Mouse (Mus musculus) forebrain, postnatal 0 days (tissue): Measurements from ENCODE around the gene Spag6. TPM values are rescaled to one million over a fixed set of nuclear protein-coding genes. Genes with fewer than 3 reads are reported as not detected.
A peak's percentile ranks its signal among the peaks of the same experiment; 100 is the strongest.

Experiments used
- ATAC-seq: fragments of 200-750 bp; cut with Nextera tagmentation; 2 replicates; pipeline ENCODE4 v1.8.0; 2017; ENCODE audit warnings: mild to moderate bottlenecking, moderate library complexity
- DNase-seq: peaks from one replicate; pipeline ENCODE4 v3.0.0-alpha.2; 2015
- H3K27ac ChIP-seq: fragments of 300-500 bp; sonication (generic); 2 replicates; pipeline ENCODE4 v1.5.1; 2014; ENCODE audit warnings: low read depth, mild to moderate bottlenecking, antibody characterized with exemption, low read length, moderate library complexity, mixed read lengths
- H3K27me3 ChIP-seq: fragments of 300-500 bp; sonication (generic); 2 replicates; pipeline ENCODE4 v1.6.1; 2014; ENCODE audit warnings: mild to moderate bottlenecking, low read length, mixed read lengths; ENCODE audit not compliant: insufficient read depth
- H3K36me3 ChIP-seq: fragments of 300-500 bp; sonication (generic); 2 replicates; pipeline ENCODE4 v1.6.1; 2014; ENCODE audit warnings: mild to moderate bottlenecking, moderate library complexity; ENCODE audit not compliant: insufficient read depth
- H3K4me1 ChIP-seq: fragments of 300-500 bp; sonication (generic); 2 replicates; pipeline ENCODE4 v1.6.1; 2014; ENCODE audit warnings: antibody characterized with exemption; ENCODE audit not compliant: insufficient read depth
- H3K4me2 ChIP-seq: fragments of 300-500 bp; sonication (generic); 2 replicates; pipeline ENCODE4 v1.6.1; 2014; ENCODE audit warnings: low read depth, mild to moderate bottlenecking, moderate library complexity
- H3K4me3 ChIP-seq: fragments of 300-500 bp; sonication (generic); 2 replicates; pipeline ENCODE4 v1.5.1; 2014; ENCODE audit warnings: low read depth, low read length, mixed read lengths
- H3K9ac ChIP-seq: fragments of 300-500 bp; sonication (generic); 2 replicates; pipeline ENCODE4 v1.6.1; 2014; ENCODE audit warnings: mild to moderate bottlenecking
- H3K9me3 ChIP-seq: fragments of 300-500 bp; sonication (generic); 2 replicates; pipeline ENCODE4 v1.6.1; 2016; ENCODE audit warnings: low read length
- CTCF ChIP-seq: sonication (generic); IDR thresholded peaks from 2 replicates; pipeline ENCODE4 v1.5.1; 2016; ENCODE audit warnings: antibody characterized with exemption, control low read depth, low read depth
- WGBS: fragments of 180-500 bp; shearing (Covaris S2); extraction: QIAGEN DNeasy Blood & Tissue Kit; methylation state at CpG from one replicate; pipeline ENCODE4 v1.1.7; 2014; 5-methylcytosine and 5-hydroxymethylcytosine counted together
- polyA plus RNA-seq: library from polyadenylated mRNA; unstranded; fragments of >200 nt; fragmentation: Nextera tagmentation; extraction: Ambion mirVana; gene quantifications from 2 replicates; pipeline ENCODE4 v1.2.1, GENCODE M21; 2015
- total RNA-seq: library from RNA; depleted of rRNA; stranded (reverse); fragments of >200 nt; gene quantifications from 2 replicates; pipeline ENCODE4 v1.2.3, GENCODE M21; 2014

Spag6 gene
- total and polyA plus RNA-seq, 2 experiments from 2014 or later, result 0.06 TPM; not detected in 1

- no peaks in the 10 kb centered on the region for H3K9me3 ChIP-seq
- no peak overlapping the region for H3K27ac ChIP-seq
- H3K27me3 ChIP-seq, result no peaks in the 10 kb centered on the region
- H3K36me3 ChIP-seq, result no peaks in the 10 kb centered on the region
- WGBS, result 82% methylated on average over 4 of the region's 4 CpGs
- no peaks in the 10 kb centered on the region for H3K4me1 ChIP-seq
- ATAC-seq (no peak), DNase-seq (no peak)
- H3K4me2 ChIP-seq, result no peak overlapping the region
- no peak for TF ChIP-seq CTCF
- H3K9ac ChIP-seq, result no peak overlapping the region
- H3K4me3 ChIP-seq, result no peak overlapping the region
Observed at GRCm38 (mm10) chr2:18725880-18726279, 32.0 kb downstream of the Spag6 start.

- DNase-seq, result peak; percentile 0
- Histone ChIP-seq H3K4me1 (no peaks in the 10 kb centered on the region), H3K4me2 (no peak overlapping the region), H3K36me3 (no peaks in the 10 kb centered on the region), H3K9ac (no peak overlapping the region), H3K4me3 (no peak overlapping the region), H3K27ac (no peak overlapping the region), H3K27me3 (peaks cover 5% of the 10 kb centered on the region; the same call in 1 of the 2 replicates), H3K9me3 (no peaks in the 10 kb centered on the region)
- whole genome bisulfite sequencing, result 15% methylated on average over 9 of the region's 9 CpGs
- TF ChIP-seq CTCF, result no peak
- no peak for ATAC-seq
Observed at GRCm38 (mm10) chr2:18731718-18732117, 37.9 kb downstream of the Spag6 start.

GRCm38 (mm10) chr2:18734394-18735127 is 40.7 kb downstream of the Spag6 start:
- Histone ChIP-seq H3K36me3 (no peaks in the 10 kb centered on the region), H3K9ac (no peak overlapping the region), H3K4me2 (no peak overlapping the region), H3K27me3 (peaks cover 5% of the 10 kb centered on the region; the same call in 1 of the 2 replicates), H3K9me3 (no peaks in the 10 kb centered on the region), H3K4me1 (no peaks in the 10 kb centered on the region), H3K4me3 (no peak overlapping the region), H3K27ac (no peak overlapping the region)
- ATAC-seq (no peak), DNase-seq (peak; percentile 2)
- no peak for TF ChIP-seq CTCF
- WGBS, result 27% methylated on average over 5 of the region's 5 CpGs

GRCm38 (mm10) chr2:18737040-18737439 is 43.2 kb downstream of the Spag6 start:
- TF ChIP-seq CTCF, result no peak
- ATAC-seq (no peak), DNase-seq (no peak)
- WGBS, result 66% methylated on average over 8 of the region's 8 CpGs
- Histone ChIP-seq H3K36me3 (no peaks in the 10 kb centered on the region), H3K27ac (no peak overlapping the region), H3K4me2 (no peak overlapping the region), H3K27me3 (peaks cover 5% of the 10 kb centered on the region; the same call in 1 of the 2 replicates), H3K9me3 (no peaks in the 10 kb centered on the region), H3K4me3 (no peak overlapping the region), H3K9ac (no peak overlapping the region), H3K4me1 (no peaks in the 10 kb centered on the region)

- Histone ChIP-seq H3K36me3 (no peaks in the 10 kb centered on the region), H3K9ac (no peak overlapping the region), H3K27ac (no peak overlapping the region), H3K4me1 (no peaks in the 10 kb centered on the region), H3K4me2 (no peak overlapping the region), H3K4me3 (no peak overlapping the region), H3K27me3 (peaks cover 5% of the 10 kb centered on the region; the same call in 1 of the 2 replicates), H3K9me3 (no peaks in the 10 kb centered on the region)
- WGBS, result 9% methylated on average over 2 of the region's 2 CpGs
- DNase-seq, result peak; percentile 9
- no peak for ATAC-seq
- no peak for TF ChIP-seq CTCF
Observed at GRCm38 (mm10) chr2:18739216-18739615, 45.4 kb downstream of the Spag6 start.

- 0 out of 2 replicates have a peak, but pooled peaks have one; percentile 15 for TF ChIP-seq CTCF
- Histone ChIP-seq H3K4me1 (no peaks in the 10 kb centered on the region), H3K27me3 (no peaks in the 10 kb centered on the region), H3K36me3 (no peaks in the 10 kb centered on the region), H3K4me2 (no peak overlapping the region), H3K9me3 (no peaks in the 10 kb centered on the region), H3K9ac (no peak overlapping the region), H3K27ac (no peak overlapping the region), H3K4me3 (no peak overlapping the region)
- 32% methylated on average over 2 of the region's 2 CpGs for WGBS
- DNase-seq, result no peak
- no peak for ATAC-seq
Observed at GRCm38 (mm10) chr2:18756144-18756543, 62.3 kb downstream of the Spag6 start.

- 72% methylated on average over 2 of the region's 2 CpGs for WGBS
Observed at GRCm38 (mm10) chr2:18764846-18765245, 71.0 kb downstream of the Spag6 start.

More at GRCm38 (mm10) chr2:18764846-18765245, 71.0 kb downstream of the Spag6 start:
- ATAC-seq, result no peak
- Histone ChIP-seq H3K27me3 (no peaks in the 10 kb centered on the region), H3K9me3 (no peaks in the 10 kb centered on the region), H3K4me2 (no peak overlapping the region), H3K4me1 (no peaks in the 10 kb centered on the region), H3K27ac (no peak overlapping the region), H3K36me3 (no peaks in the 10 kb centered on the region), H3K9ac (no peak overlapping the region), H3K4me3 (no peak overlapping the region)
- TF ChIP-seq CTCF, result no peak
- DNase-seq, result no peak
